Mouse (Mus musculus): Measurements from ENCODE around the gene Olfr1150-ps1. TPM values are rescaled to one million over a fixed set of nuclear protein-coding genes. Genes with fewer than 3 reads are reported as not detected.

The Olfr1150-ps1 gene
- total RNA-seq (2022), result not detected

DNA sequence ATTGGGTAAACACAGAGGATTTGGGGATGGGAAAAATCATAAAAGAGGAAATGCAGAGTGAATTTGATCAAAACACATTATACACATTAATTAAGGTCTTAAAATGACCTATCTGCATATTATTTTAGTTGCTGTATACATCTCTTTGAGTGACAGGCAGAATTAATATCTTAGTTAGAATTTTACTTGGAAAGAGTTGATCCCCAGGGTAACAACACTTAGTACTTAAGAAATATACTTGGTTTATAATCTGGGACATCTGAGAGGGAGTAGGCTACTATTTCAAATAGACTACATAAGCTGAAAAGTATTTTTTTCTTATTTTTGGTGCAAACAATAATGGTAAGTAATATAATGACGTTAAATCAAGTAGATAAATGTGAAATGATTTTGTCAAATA is at the start of gene Olfr1150-ps1:
TSS of gene Olfr1150-ps1 (plus strand) at position 301 of the 400 bp plus-strand sequence.
- no peak for DNase-seq (ENCODE audit: low spot score)

DNA sequence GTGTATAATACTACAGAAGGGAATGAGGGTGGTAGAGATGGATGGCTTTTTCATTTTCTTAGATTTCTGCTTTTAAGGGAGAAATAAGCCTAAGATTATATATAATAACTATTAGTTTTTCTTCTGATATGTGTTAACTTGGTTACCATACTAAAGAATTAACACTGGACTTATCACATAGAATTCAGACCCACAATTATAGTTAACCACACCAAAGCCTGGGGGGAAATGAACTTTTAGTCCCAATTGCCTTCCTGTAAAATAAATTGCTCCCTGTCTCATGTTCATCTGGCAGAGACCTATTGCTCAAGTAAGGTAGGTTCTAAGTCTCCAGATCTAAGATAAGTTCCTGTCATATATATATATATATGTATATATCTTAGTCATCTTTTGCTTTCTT is 43.5 kb upstream of the Olfr1150-ps1 start, which contains the start of gene Olfr1143:
TSS of gene Olfr1143 (plus strand) at position 301 of the 400 bp plus-strand sequence.
- DNase-seq (ENCODE audit: low spot score), result no peak

DNA sequence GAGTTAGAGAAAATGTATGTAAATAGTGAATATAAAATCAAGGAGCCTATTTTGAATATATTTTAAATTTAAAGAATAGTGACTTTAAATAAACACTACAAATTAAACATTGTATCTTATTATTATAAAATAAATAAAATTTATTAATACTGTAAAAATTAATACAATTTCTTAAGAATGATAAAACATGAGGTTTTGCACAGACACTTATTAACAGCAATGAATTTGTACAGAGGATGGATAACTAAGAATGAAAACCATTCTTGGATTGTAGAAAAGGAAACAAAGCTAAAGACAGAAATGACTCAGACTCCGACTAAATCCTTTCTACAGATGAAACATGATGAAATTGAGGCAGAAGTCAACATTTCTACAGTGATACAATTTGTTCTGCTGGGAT is 34.3 kb upstream of the Olfr1150-ps1 start, which contains the start of gene Olfr1145:
TSS of gene Olfr1145 (plus strand) at position 301 of the 400 bp plus-strand sequence.
- no peak for DNase-seq (ENCODE audit: low spot score)

DNA sequence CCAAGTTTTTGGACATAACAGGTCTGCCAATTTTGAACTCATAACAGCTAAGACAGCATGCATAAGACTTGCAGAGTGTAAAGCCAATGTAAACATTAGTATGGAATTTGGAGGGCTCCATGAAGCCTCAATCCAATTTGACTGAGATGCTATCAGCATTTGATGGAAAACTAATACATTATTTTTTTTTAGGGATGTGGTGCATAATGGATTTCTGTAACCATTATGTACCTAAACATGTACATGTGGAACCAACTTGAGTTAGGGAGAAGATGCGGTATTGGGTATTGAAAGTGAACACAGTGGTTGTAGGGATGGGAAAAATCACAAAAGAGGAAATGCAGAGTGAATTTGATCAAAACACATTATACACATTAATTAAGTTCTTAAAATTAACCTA is 13.6 kb upstream of the Olfr1150-ps1 start, which contains the start of gene Olfr1148:
TSS of gene Olfr1148 (plus strand) at position 301 of the 400 bp plus-strand sequence.
- DNase-seq (ENCODE audit: low spot score), result no peak

DNA sequence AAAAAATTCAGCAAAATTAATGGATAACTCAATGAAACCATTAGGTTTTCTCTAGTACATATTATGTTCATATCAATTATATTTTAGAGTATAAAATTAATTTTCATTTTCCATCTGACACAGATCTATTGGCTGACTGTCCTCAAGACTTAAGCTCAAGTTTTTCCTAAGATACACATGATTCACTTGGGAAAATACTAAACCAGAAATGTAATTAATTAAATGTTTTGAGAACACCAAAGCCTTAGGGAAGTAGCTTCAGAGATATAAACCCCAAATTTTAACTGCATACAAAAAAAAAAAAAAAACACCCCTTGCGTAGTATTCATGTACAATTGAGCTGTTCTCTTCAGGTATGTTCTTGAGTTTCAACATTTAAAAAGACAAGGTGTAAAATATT is 11.8 kb downstream of the Olfr1150-ps1 start, which contains the start of gene Olfr1151:
TSS of gene Olfr1151 (plus strand) at position 301 of the 400 bp plus-strand sequence.
- DNase-seq (ENCODE audit: low spot score), result no peak

DNA sequence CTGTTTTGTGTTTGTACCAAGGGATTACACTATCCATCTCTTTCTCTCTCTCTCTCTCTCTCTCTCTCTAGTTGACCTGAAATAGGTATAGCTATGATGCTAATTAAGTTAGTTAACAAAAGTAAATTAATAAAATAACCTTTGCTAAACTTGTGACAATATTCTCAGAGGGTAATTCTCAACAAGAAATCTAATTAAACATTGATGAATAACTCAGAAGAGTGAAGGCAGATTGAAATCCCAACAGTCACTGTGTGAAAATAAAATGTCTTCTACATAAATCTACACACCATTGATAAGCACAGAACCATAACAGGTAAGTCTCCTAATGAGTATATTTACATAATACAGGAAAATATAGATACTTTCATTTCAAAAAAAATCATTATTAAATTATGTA is 22.4 kb downstream of the Olfr1150-ps1 start, which contains the start of gene Olfr1152:
TSS of gene Olfr1152 (plus strand) at position 301 of the 400 bp plus-strand sequence.
- DNase-seq (ENCODE audit: low spot score), result no peak

DNA sequence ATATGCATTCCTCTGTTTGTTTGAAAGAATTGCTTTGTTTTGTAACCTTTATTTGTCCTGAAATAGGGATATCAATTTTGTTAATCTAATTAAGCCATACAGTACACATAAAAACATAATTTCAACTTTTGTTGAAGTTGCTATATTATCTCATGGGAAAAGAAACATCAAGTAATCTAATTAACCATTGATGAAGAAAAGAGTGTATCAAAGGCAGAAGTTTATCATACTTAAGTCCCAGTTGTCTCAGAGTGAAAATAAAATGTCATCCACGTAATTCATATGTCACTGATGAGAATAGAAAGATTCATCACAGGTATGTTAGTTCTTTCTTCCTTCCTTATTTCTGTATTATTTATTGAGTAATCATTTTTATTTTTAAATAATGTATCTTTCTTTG is 50.9 kb downstream of the Olfr1150-ps1 start, which contains the start of gene Olfr1153:
TSS of gene Olfr1153 (plus strand) at position 301 of the 400 bp plus-strand sequence.
- no peak for DNase-seq (ENCODE audit: low spot score)

Other genes starting within 250 kb of the Olfr1150-ps1 start
- gene Olfr1130, start 237.8 kb upstream of the Olfr1150-ps1 start, total RNA-seq (2022), result not detected
- gene Olfr1131, start 216.9 kb upstream of the Olfr1150-ps1 start, total RNA-seq (2022), result not detected
- gene Olfr1132, start 206.5 kb upstream of the Olfr1150-ps1 start, total RNA-seq (2022), result not detected
- not detected for gene Olfr1133, start 196.6 kb upstream of the Olfr1150-ps1 start, total RNA-seq (2022)
- not detected for gene Olfr1134, start 185.5 kb upstream of the Olfr1150-ps1 start, total RNA-seq (2022)
- not detected for gene Olfr1135, start 170.3 kb upstream of the Olfr1150-ps1 start, total RNA-seq (2022)
- not detected for gene Olfr1136, start 150.0 kb upstream of the Olfr1150-ps1 start, total RNA-seq (2022)
- not detected for gene Olfr1137, start 130.8 kb upstream of the Olfr1150-ps1 start, total RNA-seq (2022)
- gene Olfr1138, start 104.0 kb upstream of the Olfr1150-ps1 start, total RNA-seq (2022), result not detected
- gene Olfr1140, start 100.2 kb upstream of the Olfr1150-ps1 start, total RNA-seq (2022), result not detected
- not detected for gene Olfr1141, start 90.0 kb upstream of the Olfr1150-ps1 start, total RNA-seq (2022)
- gene Olfr152, start 64.5 kb upstream of the Olfr1150-ps1 start, total RNA-seq (2022), result not detected
- not detected for gene Olfr1143, start 43.4 kb upstream of the Olfr1150-ps1 start, total RNA-seq (2022)
- gene Olfr1145, start 34.2 kb upstream of the Olfr1150-ps1 start, total RNA-seq (2022), result not detected
- gene Olfr1148, start 13.5 kb upstream of the Olfr1150-ps1 start, total RNA-seq (2022), result not detected
- not detected for gene Olfr1151, start 11.9 kb downstream of the Olfr1150-ps1 start, total RNA-seq (2022)
- not detected for gene Olfr1152, start 22.5 kb downstream of the Olfr1150-ps1 start, total RNA-seq (2022)
- gene Olfr1153, start 51.0 kb downstream of the Olfr1150-ps1 start, total RNA-seq (2022), result not detected
- not detected for gene Olfr1154, start 61.2 kb downstream of the Olfr1150-ps1 start, total RNA-seq (2022)
- not detected for gene Olfr1155, start 101.1 kb downstream of the Olfr1150-ps1 start, total RNA-seq (2022)
- not detected for gene Olfr1156, start 109.1 kb downstream of the Olfr1150-ps1 start, total RNA-seq (2022)
- not detected for gene Olfr1157, start 124.3 kb downstream of the Olfr1150-ps1 start, total RNA-seq (2022)
- not detected for gene Olfr74, start 130.7 kb downstream of the Olfr1150-ps1 start, total RNA-seq (2022)
- gene Olfr1158, start 146.1 kb downstream of the Olfr1150-ps1 start, total RNA-seq (2022), result not detected
- not detected for gene Olfr1160, start 164.3 kb downstream of the Olfr1150-ps1 start, total RNA-seq (2022)
- gene Olfr1161, start 178.8 kb downstream of the Olfr1150-ps1 start, total RNA-seq (2022), result not detected
- gene Olfr73, start 193.7 kb downstream of the Olfr1150-ps1 start, total RNA-seq (2022), result not detected
- gene Olfr1162, start 207.1 kb downstream of the Olfr1150-ps1 start, total RNA-seq (2022), result not detected
- gene Olfr1163, start 227.8 kb downstream of the Olfr1150-ps1 start, total RNA-seq (2022), result not detected
- gene Olfr1164, start 250.0 kb downstream of the Olfr1150-ps1 start, total RNA-seq (2022), result not detected

Data from heart, adult 8-10 months (tissue).